Mouse (Mus musculus): Measurements from ENCODE around the gene Lrrc56. TPM values are rescaled to one million over a fixed set of nuclear protein-coding genes. Genes with fewer than 3 reads are reported as not detected.

The Lrrc56 gene
- polyA plus RNA-seq, 1 experiment, result 7.4 TPM

DNA sequence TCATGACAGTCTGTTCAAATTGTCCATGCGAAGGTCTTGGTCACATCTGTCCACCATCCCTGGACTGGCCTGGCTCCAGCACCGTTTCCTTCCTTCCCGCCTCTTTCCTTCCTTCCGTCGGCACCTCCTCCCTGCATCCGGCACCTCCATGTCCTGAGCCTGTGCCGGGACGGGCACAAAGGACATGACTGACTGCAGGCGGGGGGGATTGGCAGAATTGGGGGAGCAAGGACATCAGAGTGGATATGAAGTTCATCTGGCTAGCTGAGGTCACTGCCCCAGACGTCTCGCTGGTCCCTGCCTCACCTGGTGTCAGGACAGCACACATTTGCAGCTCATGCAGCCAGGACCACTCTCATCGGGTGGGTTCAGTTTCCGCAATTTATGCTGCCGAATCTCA is 2.9 kb upstream of the Lrrc56 start:
- no peak for TF ChIP-seq CTCF (IDR thresholded peaks at IDR 0.05; ENCODE audit: extremely low read depth, insufficient read length, insufficient replicate concordance, low read depth, low read length)
- no peak for TF ChIP-seq POLR2A (IDR thresholded peaks at IDR 0.05; ENCODE audit: low read depth, low read length)
- H3K36me3 ChIP-seq (ENCODE audit: control insufficient read depth, insufficient read depth, low read length), result peaks cover 28% of the 10 kb centered on the region
- H3K4me1 ChIP-seq (ENCODE audit: control insufficient read depth, insufficient read depth, insufficient read length, low read length), result peaks cover 10% of the 10 kb centered on the region
- H3K27ac ChIP-seq (ENCODE audit: insufficient read depth, low read depth, low read length), result no peak overlapping the region
- WGBS, result 85% methylated on average over 14 of the region's 14 CpGs
- no peak overlapping the region for H3K4me3 ChIP-seq (ENCODE audit: low read depth, low read length)
- H3K27me3 ChIP-seq (ENCODE audit: control insufficient read depth, insufficient read depth, low read length), result no peaks in the 10 kb centered on the region

DNA sequence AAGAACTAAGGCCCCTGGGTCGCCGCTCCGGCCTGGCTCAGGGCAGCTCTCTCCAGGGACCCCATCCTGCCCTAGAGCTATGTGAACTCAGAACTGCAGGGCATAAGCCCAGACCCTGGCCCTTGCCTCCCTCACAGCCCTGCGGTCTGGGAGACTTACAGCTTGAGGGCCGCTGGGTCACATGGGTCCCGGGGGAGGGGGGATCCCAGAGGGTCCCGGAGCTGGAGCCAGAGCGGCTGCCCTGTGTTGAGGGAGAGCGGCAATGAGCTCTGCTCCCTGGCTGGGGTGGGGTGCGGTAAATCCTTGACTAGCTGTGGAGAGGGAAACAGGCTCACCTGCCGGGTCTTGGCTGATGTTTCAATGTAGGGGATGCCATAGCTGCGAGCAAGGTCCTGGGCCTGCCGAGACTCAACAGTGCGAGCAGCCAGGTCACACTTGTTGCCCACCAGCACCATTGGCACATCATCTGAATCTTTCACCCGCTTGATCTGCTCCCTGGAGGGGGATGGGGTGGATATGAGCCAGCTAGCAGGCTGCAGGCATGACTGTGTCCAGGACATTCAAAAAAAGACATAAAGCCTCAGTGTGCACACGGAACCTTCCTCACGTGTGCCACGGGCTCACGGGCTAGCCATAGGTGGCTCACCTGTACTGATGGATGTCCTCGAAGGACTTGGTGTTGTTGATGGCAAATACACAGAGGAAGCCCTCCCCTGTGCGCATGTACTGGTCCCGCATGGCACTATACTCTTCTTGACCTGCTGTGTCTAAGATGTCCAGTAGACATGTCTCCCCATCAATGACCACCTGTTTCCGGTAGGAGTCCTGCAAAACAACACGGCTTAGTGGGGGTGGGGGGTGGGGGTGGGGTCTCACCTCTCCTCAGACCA is 1.9 kb upstream of the Lrrc56 start:
- H3K27ac ChIP-seq (ENCODE audit: insufficient read depth, low read depth, low read length), result no peak overlapping the region
- WGBS, result 91% methylated on average over 24 of the region's 24 CpGs
- no peak overlapping the region for H3K4me3 ChIP-seq (ENCODE audit: low read depth, low read length)
- TF ChIP-seq POLR2A (IDR thresholded peaks at IDR 0.05; ENCODE audit: low read depth, low read length), result no peak
- no peak for TF ChIP-seq CTCF (IDR thresholded peaks at IDR 0.05; ENCODE audit: extremely low read depth, insufficient read length, insufficient replicate concordance, low read depth, low read length)
- peaks cover 10% of the 10 kb centered on the region for H3K4me1 ChIP-seq (ENCODE audit: control insufficient read depth, insufficient read depth, insufficient read length, low read length)
- peaks cover 28% of the 10 kb centered on the region for H3K36me3 ChIP-seq (ENCODE audit: control insufficient read depth, insufficient read depth, low read length)
- H3K27me3 ChIP-seq (ENCODE audit: control insufficient read depth, insufficient read depth, low read length), result no peaks in the 10 kb centered on the region

DNA sequence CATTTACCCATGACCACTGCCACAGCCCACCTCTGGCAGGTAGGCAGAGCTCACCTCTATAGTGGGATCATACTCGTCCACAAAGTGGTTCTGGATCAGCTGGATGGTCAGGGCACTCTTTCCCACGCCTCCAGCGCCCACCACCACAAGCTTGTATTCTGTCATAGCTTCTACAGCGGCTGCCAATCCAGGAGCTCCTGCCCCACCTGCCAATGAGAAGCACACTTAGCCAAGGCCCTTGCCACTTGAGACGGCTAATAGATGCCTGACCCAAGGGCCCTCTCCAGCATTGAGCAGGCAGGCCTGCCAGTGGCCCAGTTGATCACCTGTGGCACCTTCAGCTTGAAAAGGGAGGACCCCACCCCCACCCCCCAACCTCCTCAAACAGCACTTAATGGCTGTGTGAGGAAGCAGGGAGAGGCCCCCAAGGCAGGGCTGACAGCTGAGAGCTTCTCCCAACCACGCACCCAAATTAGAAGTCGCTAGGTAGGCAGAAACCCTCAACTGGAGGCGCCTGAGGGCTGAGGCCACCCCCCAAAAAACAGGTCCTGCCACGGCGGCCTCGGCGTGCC is 1.1 kb upstream of the Lrrc56 start:
- TF ChIP-seq CTCF (IDR thresholded peaks at IDR 0.05; ENCODE audit: extremely low read depth, insufficient read length, insufficient replicate concordance, low read depth, low read length) (no peak), POLR2A (IDR thresholded peaks at IDR 0.05; ENCODE audit: low read depth, low read length) (no peak)
- H3K4me1 ChIP-seq (ENCODE audit: control insufficient read depth, insufficient read depth, insufficient read length, low read length), result peaks cover 13% of the 10 kb centered on the region
- 0 out of 2 replicates have a peak overlapping the region, but pooled peaks have one; percentile 66 for H3K27ac ChIP-seq (ENCODE audit: insufficient read depth, low read depth, low read length)
- WGBS, result 18% methylated on average over 12 of the region's 12 CpGs
- H3K27me3 ChIP-seq (ENCODE audit: control insufficient read depth, insufficient read depth, low read length), result no peaks in the 10 kb centered on the region
- peaks cover 28% of the 10 kb centered on the region for H3K36me3 ChIP-seq (ENCODE audit: control insufficient read depth, insufficient read depth, low read length)
- H3K4me3 ChIP-seq (ENCODE audit: low read depth, low read length), result peak overlapping the region; percentile 96

DNA sequence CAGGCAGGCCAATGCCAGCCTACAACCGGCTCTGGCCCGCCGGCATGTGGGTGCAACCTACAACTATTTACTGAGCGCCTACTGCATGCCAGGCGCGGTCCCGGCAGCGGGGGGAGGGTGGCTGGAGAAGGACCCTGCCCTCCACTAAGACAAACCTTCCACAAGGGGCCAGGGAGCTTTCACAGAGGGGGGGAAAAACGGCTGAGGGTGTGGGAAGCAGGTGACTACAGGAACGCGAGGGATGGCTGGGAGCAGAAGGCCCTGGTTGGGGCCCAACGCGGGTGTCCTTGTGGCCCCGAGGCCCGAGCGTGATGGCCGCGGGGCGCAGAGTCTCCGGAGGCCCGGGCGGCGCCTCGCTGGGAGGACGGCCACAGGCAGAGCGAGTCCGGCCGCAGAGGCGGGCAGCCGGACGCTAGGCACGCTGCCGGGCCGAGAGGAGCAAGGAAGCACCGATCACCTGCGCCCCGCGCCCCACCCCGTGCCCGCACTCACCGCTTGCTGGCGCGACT is 555 bp upstream of the Lrrc56 start:
- under 1% methylated on average over 43 of the region's 43 CpGs for WGBS
- no peak for TF ChIP-seq CTCF (IDR thresholded peaks at IDR 0.05; ENCODE audit: extremely low read depth, insufficient read length, insufficient replicate concordance, low read depth, low read length)
- no peak for TF ChIP-seq POLR2A (IDR thresholded peaks at IDR 0.05; ENCODE audit: low read depth, low read length)
- H3K36me3 ChIP-seq (ENCODE audit: control insufficient read depth, insufficient read depth, low read length), result peaks cover 28% of the 10 kb centered on the region
- H3K27me3 ChIP-seq (ENCODE audit: control insufficient read depth, insufficient read depth, low read length), result no peaks in the 10 kb centered on the region
- H3K27ac ChIP-seq (ENCODE audit: insufficient read depth, low read depth, low read length), result peak overlapping the region; percentile 66
- H3K4me3 ChIP-seq (ENCODE audit: low read depth, low read length), result peak overlapping the region; percentile 96
- peaks cover 17% of the 10 kb centered on the region for H3K4me1 ChIP-seq (ENCODE audit: control insufficient read depth, insufficient read depth, insufficient read length, low read length)

DNA sequence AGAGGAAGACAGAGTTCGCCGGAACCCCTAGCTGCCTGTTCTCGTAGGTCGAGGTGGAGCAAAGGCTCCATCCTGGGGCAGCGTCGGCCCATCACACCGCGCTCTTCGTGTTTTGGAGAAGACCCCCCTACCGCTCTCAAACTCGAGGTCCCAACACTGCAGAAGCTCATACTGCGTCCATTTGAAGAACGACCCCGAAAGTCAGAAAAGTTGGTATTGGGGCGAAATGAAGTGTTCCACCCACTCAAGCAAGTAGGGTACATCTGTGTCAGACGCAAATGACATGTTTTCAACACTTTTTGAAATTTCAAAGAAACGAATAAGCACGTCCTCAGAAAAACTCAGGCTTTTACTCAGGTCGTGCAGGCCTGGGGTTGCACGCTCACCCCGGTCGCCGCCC is 452 bp downstream of the Lrrc56 start:
- Histone ChIP-seq H3K4me3 (ENCODE audit: low read depth, low read length) (peak overlapping the region; percentile 81), H3K36me3 (ENCODE audit: control insufficient read depth, insufficient read depth, low read length) (peaks cover 27% of the 10 kb centered on the region), H3K27me3 (ENCODE audit: control insufficient read depth, insufficient read depth, low read length) (no peaks in the 10 kb centered on the region), H3K27ac (ENCODE audit: insufficient read depth, low read depth, low read length) (peak overlapping the region; percentile 83), H3K4me1 (ENCODE audit: control insufficient read depth, insufficient read depth, insufficient read length, low read length) (peaks cover 17% of the 10 kb centered on the region)
- TF ChIP-seq POLR2A (IDR thresholded peaks at IDR 0.05; ENCODE audit: low read depth, low read length) (no peak), CTCF (IDR thresholded peaks at IDR 0.05; ENCODE audit: extremely low read depth, insufficient read length, insufficient replicate concordance, low read depth, low read length) (no peak)
- WGBS, result under 1% methylated on average over 23 of the region's 23 CpGs

DNA sequence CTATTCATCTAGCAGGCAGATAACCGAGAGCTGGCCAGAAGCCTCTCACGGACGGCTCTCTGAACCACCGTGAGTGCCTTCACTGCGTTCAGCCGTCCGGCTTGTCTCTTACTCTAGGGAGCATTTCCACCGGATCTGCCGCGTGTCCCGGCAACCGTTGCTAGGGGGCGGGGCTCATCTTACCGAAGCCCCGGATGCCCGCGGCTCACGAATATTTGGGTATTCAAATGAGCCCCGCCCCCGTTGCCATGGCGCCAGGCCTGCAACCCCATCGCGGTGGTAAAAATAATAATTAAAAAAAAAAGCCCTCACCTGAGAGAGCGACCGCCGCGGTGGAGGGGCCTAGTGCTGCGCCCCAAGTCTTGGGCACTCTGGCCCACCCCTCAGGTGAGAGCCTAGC is 873 bp downstream of the Lrrc56 start:
- Histone ChIP-seq H3K27ac (ENCODE audit: insufficient read depth, low read depth, low read length) (peak overlapping the region; percentile 83; the same call in 1 of the 2 replicates), H3K4me3 (ENCODE audit: low read depth, low read length) (peak overlapping the region; percentile 81), H3K36me3 (ENCODE audit: control insufficient read depth, insufficient read depth, low read length) (peaks cover 23% of the 10 kb centered on the region), H3K27me3 (ENCODE audit: control insufficient read depth, insufficient read depth, low read length) (no peaks in the 10 kb centered on the region), H3K4me1 (ENCODE audit: control insufficient read depth, insufficient read depth, insufficient read length, low read length) (peaks cover 17% of the 10 kb centered on the region)
- WGBS, result 2% methylated on average over 28 of the region's 28 CpGs
- TF ChIP-seq POLR2A (IDR thresholded peaks at IDR 0.05; ENCODE audit: low read depth, low read length) (peak; percentile 44; the same call in 1 of the 2 replicates), CTCF (IDR thresholded peaks at IDR 0.05; ENCODE audit: extremely low read depth, insufficient read length, insufficient replicate concordance, low read depth, low read length) (no peak)

DNA sequence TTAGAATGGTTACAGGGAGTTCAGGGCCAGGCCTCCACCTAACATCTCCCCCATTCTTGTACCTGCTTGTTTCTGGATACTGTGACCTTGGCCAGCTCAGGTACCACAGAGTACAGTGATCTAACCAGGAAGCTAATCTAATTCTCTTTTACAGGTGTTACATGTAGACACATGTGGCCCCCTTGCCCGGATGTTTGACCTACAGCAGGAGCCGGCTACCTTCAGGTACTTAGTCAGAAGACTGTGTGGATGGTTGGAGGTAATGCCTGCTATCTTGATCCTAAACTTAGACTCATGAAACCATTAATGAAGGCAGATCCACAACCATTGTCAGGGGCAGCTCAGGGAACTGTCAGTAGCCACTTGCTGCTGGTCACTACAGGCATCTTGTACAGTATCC is 1.8 kb downstream of the Lrrc56 start:
- TF ChIP-seq POLR2A (IDR thresholded peaks at IDR 0.05; ENCODE audit: low read depth, low read length) (no peak), CTCF (IDR thresholded peaks at IDR 0.05; ENCODE audit: extremely low read depth, insufficient read length, insufficient replicate concordance, low read depth, low read length) (no peak)
- Histone ChIP-seq H3K4me3 (ENCODE audit: low read depth, low read length) (no peak overlapping the region), H3K27ac (ENCODE audit: insufficient read depth, low read depth, low read length) (no peak overlapping the region), H3K27me3 (ENCODE audit: control insufficient read depth, insufficient read depth, low read length) (no peaks in the 10 kb centered on the region), H3K36me3 (ENCODE audit: control insufficient read depth, insufficient read depth, low read length) (peaks cover 15% of the 10 kb centered on the region), H3K4me1 (ENCODE audit: control insufficient read depth, insufficient read depth, insufficient read length, low read length) (peaks cover 17% of the 10 kb centered on the region)
- 72% methylated on average over 2 of the region's 2 CpGs for WGBS

Measured in small intestine, adult 2 months (tissue).